Mouse (Mus musculus) spleen, adult 10 weeks (tissue): ENCODE measurements around the gene Mgat1. TPM values are rescaled to one million over a fixed set of nuclear protein-coding genes. Genes with fewer than 3 reads are reported as not detected.

Experiments
- polyA plus RNA-seq: library from polyadenylated mRNA; stranded (reverse); fragments of 350-450 nt; fragmentation: Illumina TruSeq; extraction: RNeasy Lipid Tissue Mini Kit (QIAGEN cat#74804); gene quantifications from one replicate; pipeline ENCODE4 v1.2.3, GENCODE M21; 2015; ENCODE audit warnings: low replicate concordance; ENCODE audit not compliant: insufficient read depth

Gene Mgat1
- polyA plus RNA-seq = 120 TPM

GRCm38 (mm10) chr11:49243727-49244594, at the start of gene Mgat1:
Mgat1 (plus strand) TSS chr11:49244191.

GRCm38 (mm10) chr11:49203129-49203768, 40.7 kb upstream of the Mgat1 start, which contains the start of gene Zfp62:
Zfp62 (plus strand) TSS chr11:49203292.

GRCm38 (mm10) chr11:49278222-49278621, 34.2 kb downstream of the Mgat1 start, which contains the start of gene Olfr1393:
Olfr1393 (plus strand) TSS chr11:49278304.

DNA sequence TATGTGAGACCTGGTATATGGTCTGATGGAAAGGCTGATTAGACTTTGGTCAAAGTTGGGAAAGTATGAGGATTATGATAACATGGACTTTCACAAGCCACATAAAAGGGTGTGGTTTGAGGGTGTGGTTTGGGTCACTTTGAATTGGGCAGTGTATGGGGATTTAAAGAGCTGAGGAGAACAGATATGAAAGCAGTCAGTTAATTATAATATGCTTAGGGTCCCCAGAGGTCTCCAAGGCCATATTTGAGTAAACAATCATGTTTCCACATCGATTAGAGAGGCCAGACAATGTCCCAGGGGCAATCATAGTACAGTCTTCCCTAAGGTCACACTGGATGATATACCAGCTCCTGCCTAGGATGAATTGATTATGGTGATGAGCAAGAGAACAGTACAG, 41.0 kb downstream of the Mgat1 start, which contains the start of gene Olfr1392:
Gene Olfr1392, plus strand, starts transcription at position 301 of the 400 bp plus-strand sequence.

DNA sequence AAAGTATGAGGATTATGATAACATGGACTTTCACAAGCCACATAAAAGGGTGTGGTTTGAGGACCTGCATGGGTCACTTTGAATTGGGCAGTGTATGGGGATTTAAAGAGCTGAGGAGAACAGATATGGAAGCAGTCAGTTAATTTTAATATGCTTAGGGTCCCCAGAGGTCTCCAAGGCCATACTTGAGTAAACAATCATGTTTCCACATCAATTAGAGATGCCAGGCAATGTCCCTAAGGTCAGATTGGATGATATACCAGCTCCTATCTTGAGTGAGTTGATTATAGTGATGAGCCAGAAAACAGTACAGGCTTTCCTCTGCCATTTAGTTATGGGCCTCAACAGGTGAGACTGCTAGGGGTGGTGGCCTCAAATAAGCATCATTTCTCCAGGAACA, 60.5 kb downstream of the Mgat1 start, which contains the start of gene Olfr10:
Gene Olfr10, plus strand, starts transcription at position 301 of the 400 bp plus-strand sequence.

Other genes with a start within 250 kb of the Mgat1 start
- 201 TPM for gene 9930111J21Rik2, start 192.9 kb upstream of the Mgat1 start, polyA plus RNA-seq
- 120 TPM for gene Tgtp2, start 180.0 kb upstream of the Mgat1 start, polyA plus RNA-seq
- gene Ifi47, start 167.6 kb upstream of the Mgat1 start, polyA plus RNA-seq = 157 TPM
- gene Olfr1396, start 129.3 kb upstream of the Mgat1 start, polyA plus RNA-seq = 0.17 TPM
- gene Olfr1395, start 101.9 kb upstream of the Mgat1 start, polyA plus RNA-seq = not detected
- not detected for gene Olfr1394, start 89.8 kb upstream of the Mgat1 start, polyA plus RNA-seq
- 7.4 TPM for gene Btnl9, start 57.0 kb upstream of the Mgat1 start, polyA plus RNA-seq
- gene Zfp62, start 40.9 kb upstream of the Mgat1 start, polyA plus RNA-seq = 103 TPM
- gene Olfr1393, start 34.1 kb downstream of the Mgat1 start, polyA plus RNA-seq = 0.17 TPM
- 0.17 TPM for gene Olfr1392, start 41.1 kb downstream of the Mgat1 start, polyA plus RNA-seq
- not detected for gene Olfr10, start 60.5 kb downstream of the Mgat1 start, polyA plus RNA-seq
- not detected for gene Olfr1391, start 78.6 kb downstream of the Mgat1 start, polyA plus RNA-seq
- not detected for gene Olfr1390, start 91.0 kb downstream of the Mgat1 start, polyA plus RNA-seq
- gene Olfr1389, start 178.9 kb downstream of the Mgat1 start, polyA plus RNA-seq = not detected
- 0.43 TPM for gene Olfr1388, start 192.4 kb downstream of the Mgat1 start, polyA plus RNA-seq
- not detected for gene Olfr1387, start 211.2 kb downstream of the Mgat1 start, polyA plus RNA-seq
- not detected for gene Olfr1386, start 220.9 kb downstream of the Mgat1 start, polyA plus RNA-seq
- not detected for gene Olfr1385, start 244.9 kb downstream of the Mgat1 start, polyA plus RNA-seq